Mouse (Mus musculus): Measurements from ENCODE around the gene Mzf1.

GRCm38 (mm10) chr7:13053961-13054286 lies 640 bp downstream of the Mzf1 start:
- 0 out of 2 replicates have a peak, but pooled peaks have one; percentile 4 for TF ChIP-seq CTCF (IDR thresholded peaks at IDR 0.05; ENCODE audit: low read depth)
- no peak for TF ChIP-seq EP300 (optimal IDR thresholded peaks at IDR 0.05)
